Mouse (Mus musculus): ENCODE data around the gene Scaf11.
"Not testable (repeated sequence)": the region's sequence is repeated elsewhere in the genome, so short reads cannot be mapped to it uniquely, and the experiment has no call there.

- TF ChIP-seq CTCF, POLR2A (IDR thresholded peaks at IDR 0.05; ENCODE audit: extremely low read depth, insufficient read depth, low read length): not testable (repeated sequence)
These were observed 32.3 kb upstream of the Scaf11 start for GRCm38 (mm10) chr15:96492919-96493318.
